Mouse (Mus musculus): Measurements from ENCODE around the gene Prpmp5. TPM values are rescaled to one million over a fixed set of nuclear protein-coding genes. Genes with fewer than 3 reads are reported as not detected.
"Not testable (repeated sequence)": the region's sequence is repeated elsewhere in the genome, so short reads cannot be mapped to it uniquely, and the experiment has no call there.

Prpmp5 gene
- polyA plus RNA-seq (2015; fragmentation: Nextera tagmentation; extraction: Ambion mirVana) = not detected in 2 replicates

DNA sequence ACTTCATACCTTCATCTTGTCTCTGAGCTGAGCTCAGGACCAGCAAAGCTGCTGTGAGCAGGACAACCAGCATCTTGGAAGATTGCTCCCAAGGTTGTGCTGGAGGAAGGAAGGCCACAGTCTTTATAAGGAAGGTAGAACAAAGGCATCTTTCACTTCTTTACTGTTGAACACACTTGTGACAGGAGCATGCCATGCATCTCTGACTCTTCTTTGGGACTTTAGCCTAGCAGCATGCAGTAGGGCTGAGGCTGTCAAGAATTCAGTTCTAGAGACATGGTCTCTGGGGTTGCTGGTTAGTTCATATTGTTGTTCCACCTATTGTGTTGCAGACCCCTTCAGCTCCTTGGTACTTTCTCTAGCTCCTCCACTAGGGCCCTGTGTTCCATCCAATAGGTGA, at the start of gene Prpmp5:
TSS of gene Prpmp5 (minus strand) at position 101 of the 400 bp plus-strand sequence.
- H3K27me3 ChIP-seq; H3K4me3 ChIP-seq (replicated peaks); ATAC-seq (ENCODE audit: insufficient number of reproducible peaks, low FRiP score, low TSS enrichment, low read depth); H3K36me3 ChIP-seq; H3K27ac ChIP-seq (replicated peaks); H3K9me3 ChIP-seq (replicated peaks); H3K4me1 ChIP-seq; H3K9ac ChIP-seq; H3K4me2 ChIP-seq (replicated peaks): not testable (repeated sequence)

DNA sequence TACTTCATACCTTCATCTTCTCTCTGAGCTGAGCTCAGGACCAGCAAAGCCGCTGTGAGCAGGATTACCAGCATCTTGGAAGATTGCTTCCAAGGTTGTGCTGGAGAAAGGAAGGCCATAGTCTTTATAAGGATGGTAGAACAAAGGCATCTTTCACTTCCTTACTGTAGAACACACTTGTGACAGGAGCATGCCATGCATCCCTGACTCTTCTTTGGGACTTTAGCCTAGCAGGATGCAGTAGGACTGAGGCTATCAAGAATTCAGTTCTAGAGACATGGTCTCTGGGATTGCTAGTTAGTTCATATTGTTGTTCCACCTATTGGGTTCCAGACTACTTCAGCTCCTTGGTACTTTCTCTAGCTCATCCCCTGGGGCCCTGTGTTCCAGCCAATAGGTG, 49.5 kb upstream of the Prpmp5 start, which contains the start of gene Gm8882:
TSS of gene Gm8882 (minus strand) at position 101 of the 400 bp plus-strand sequence.
- H3K4me2 ChIP-seq (replicated peaks); H3K36me3 ChIP-seq; H3K4me1 ChIP-seq: not testable (repeated sequence)

More for the DNA sequence above, 49.5 kb upstream of the Prpmp5 start, which contains the start of gene Gm8882:
- H3K27me3 ChIP-seq; H3K9me3 ChIP-seq (replicated peaks); H3K9ac ChIP-seq; H3K27ac ChIP-seq (replicated peaks); ATAC-seq (ENCODE audit: insufficient number of reproducible peaks, low FRiP score, low TSS enrichment, low read depth); H3K4me3 ChIP-seq (replicated peaks): not testable (repeated sequence)
- 78% methylated on average over 1 of the region's 1 CpGs for WGBS

Other genes with a start within 250 kb of the Prpmp5 start
- gene Prb1, start 104.2 kb downstream of the Prpmp5 start, polyA plus RNA-seq (2015; fragmentation: Nextera tagmentation; extraction: Ambion mirVana) = not detected in 2 replicates
- gene Gm8882, start 49.4 kb upstream of the Prpmp5 start, polyA plus RNA-seq (2015; fragmentation: Nextera tagmentation; extraction: Ambion mirVana) = not detected in 2 replicates